16 mouse cellular contexts compared by ENCODE assay signal in genomic region chr2:156641141-156641540, GRCm38 (mm10). TPM values are rescaled to one million over a fixed set of nuclear protein-coding genes. Genes with fewer than 3 reads are reported as not detected.
DNase-seq lines count a peak whose midpoint lies in the region; ATAC-seq lines count a peak whose summit lies in the region.
"Had no signal": no experiment of that assay in that cellular context is flagged by ENCODE, and none has a peak within 500 bp of the region (broad histone marks: within the 10 kb centered on the region; RNA-seq: fewer than 3 reads in every experiment).

No protein-coding gene starts in this region.

- 0 out of 2 replicates have a peak, but pooled peaks cover 2% of the 10 kb centered on the region for H3K27me3 ChIP-seq in embryonic facial prominence, embryonic 13.5 days
- no peaks in the 10 kb centered on the region for H3K27me3 ChIP-seq in embryonic facial prominence, embryonic 10.5 days (replicated peaks; ENCODE audit: low read depth, poor library complexity, severe bottlenecking)
- H3K27me3 ChIP-seq: forebrain, embryonic 13.5 days; forebrain, embryonic 15.5 days had no signal

- H3K27ac ChIP-seq in embryonic facial prominence, embryonic 13.5 days: no peak overlapping the region
- H3K27ac ChIP-seq in embryonic facial prominence, embryonic 10.5 days (replicated peaks): no peak overlapping the region
- H3K27ac ChIP-seq: forebrain, embryonic 13.5 days; forebrain, embryonic 15.5 days had no signal

- 39% methylated on average over 2 of the region's 2 CpGs for WGBS in embryonic facial prominence, embryonic 13.5 days
- 51% methylated on average over 2 of the region's 2 CpGs for WGBS in embryonic facial prominence, embryonic 10.5 days

- no peak for ATAC-seq in embryonic facial prominence, embryonic 13.5 days (ENCODE audit: insufficient number of reproducible peaks, insufficient read depth, low FRiP score, low TSS enrichment, low read depth)
- no peak for ATAC-seq in granulocyte monocyte progenitor cell, adult 5-6 weeks (replicated peaks; ENCODE audit: poor library complexity, severe bottlenecking)
- ATAC-seq: CD4-positive, CD25-positive, alpha-beta regulatory T cell, adult 4 months; forebrain, embryonic 13.5 days; forebrain, embryonic 15.5 days; forebrain, postnatal 0 days had no signal

- H3K9ac ChIP-seq in embryonic facial prominence, embryonic 13.5 days: 0 out of 2 replicates have a peak overlapping the region, but pooled peaks have one; percentile 27
- H3K9ac ChIP-seq: forebrain, embryonic 13.5 days; forebrain, embryonic 15.5 days; forebrain, postnatal 0 days had no signal

- H3K9me3 ChIP-seq in embryonic facial prominence, embryonic 13.5 days: no peaks in the 10 kb centered on the region
- no peaks in the 10 kb centered on the region for H3K9me3 ChIP-seq in embryonic facial prominence, embryonic 10.5 days
- H3K9me3 ChIP-seq: forebrain, embryonic 13.5 days; forebrain, embryonic 15.5 days had no signal

- no peak overlapping the region for H3K4me2 ChIP-seq in embryonic facial prominence, embryonic 13.5 days
- H3K4me2 ChIP-seq: forebrain, embryonic 13.5 days; forebrain, embryonic 15.5 days had no signal

- no peaks in the 10 kb centered on the region for H3K36me3 ChIP-seq in embryonic facial prominence, embryonic 13.5 days
- no peaks in the 10 kb centered on the region for H3K36me3 ChIP-seq in embryonic facial prominence, embryonic 10.5 days (replicated peaks)
- H3K36me3 ChIP-seq: forebrain, embryonic 15.5 days had no signal

- H3K4me3 ChIP-seq in embryonic facial prominence, embryonic 13.5 days: no peak overlapping the region
- no peak overlapping the region for H3K4me3 ChIP-seq in embryonic facial prominence, embryonic 10.5 days
- H3K4me3 ChIP-seq: forebrain, embryonic 13.5 days; forebrain, embryonic 15.5 days had no signal

- no peaks in the 10 kb centered on the region for H3K4me1 ChIP-seq in embryonic facial prominence, embryonic 13.5 days
- peaks cover 13% of the 10 kb centered on the region for H3K4me1 ChIP-seq in embryonic facial prominence, embryonic 10.5 days

- no peak for DNase-seq in embryonic facial prominence, embryonic 10.5 days (ENCODE audit: low spot score)
- DNase-seq in ES-CJ7 (ENCODE audit: low read depth, low spot score): peak; percentile 83
- peak; percentile 72 for DNase-seq in ZHBTc4 (ENCODE audit: low read depth, low spot score)
- DNase-seq in cerebellum, adult 11-12 months: no peak
- DNase-seq: adrenal gland, adult 2 months; adrenal gland, postnatal 10 days; adrenal gland, postnatal 25 days; B cell, adult 2 months; cerebellum, adult 11 months; cerebellum, adult 9-10 months; forebrain, postnatal 0 days had no signal

RNA-seq across cellular contexts. Expression of gene Dlgap4, which starts 27.6 kb away (rescaled TPM):
- polyA plus RNA-seq in embryonic facial prominence, embryonic 13.5 days (2015; fragmentation: Nextera tagmentation; extraction: Ambion mirVana): 89.7 and 98.3 TPM in 2 replicates
- polyA plus RNA-seq in embryonic facial prominence, embryonic 10.5 days (2016; fragmentation: Nextera tagmentation; extraction: Ambion mirVana): 145 and 147 TPM in 2 replicates
- total RNA-seq in granulocyte monocyte progenitor cell, adult 5-6 weeks (2014; fragmentation: Nextera tagmentation): 21.3 and 24.6 TPM in 2 replicates
- total RNA-seq in granulocyte monocyte progenitor cell, adult 5-6 weeks (2017): 3.7 and 14.7 TPM in 2 replicates

Comparison
In these comparisons a context has a peak if more than half of its experiments do, and no peak if none do; other contexts are left out.
1. DNase-seq: peak in ES-CJ7 (single experiment) and ZHBTc4 (single experiment); none in embryonic facial prominence, embryonic 10.5 days (single experiment) and cerebellum, adult 11-12 months (single experiment).